Mouse (Mus musculus): ENCODE results near the gene Mllt3.

GRCm38 (mm10) chr4:87736779-87737178, 296.4 kb downstream of the Mllt3 start:
- TF ChIP-seq POLR2A (IDR thresholded peaks at IDR 0.05; ENCODE audit: control insufficient read depth, extremely low read depth, insufficient read depth, low read length, poor library complexity) (no peak), CTCF (IDR thresholded peaks at IDR 0.05; ENCODE audit: borderline replicate concordance, control insufficient read depth, extremely low read depth, insufficient read depth, low read length, poor library complexity) (no peak)
